Mouse (Mus musculus): Measurements from ENCODE around the gene Mkks.
A peak's percentile ranks its signal among the peaks of the same experiment; 100 is the strongest.

Gene Mkks

DNA sequence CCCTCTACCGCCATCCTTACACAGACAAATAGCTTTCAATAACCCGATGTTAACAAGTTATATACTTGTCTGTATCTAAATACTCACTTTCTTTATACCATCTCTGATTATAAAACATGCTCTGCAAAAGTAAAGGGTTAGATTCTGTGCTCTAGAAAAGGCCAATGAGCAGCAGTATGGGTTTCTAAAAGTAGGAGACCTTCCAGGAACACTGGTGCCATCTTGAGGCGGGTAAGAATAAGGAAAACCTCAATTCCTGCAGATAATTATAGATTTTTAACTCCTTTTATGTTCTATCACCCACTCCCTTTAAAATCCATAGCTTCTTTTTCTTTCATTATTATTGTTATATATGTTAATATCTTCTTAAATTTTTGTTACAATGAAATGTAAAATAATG, 55.3 kb downstream of the Mkks start:
- peak; percentile 13 for DNase-seq (ENCODE audit: low spot score)

DNA sequence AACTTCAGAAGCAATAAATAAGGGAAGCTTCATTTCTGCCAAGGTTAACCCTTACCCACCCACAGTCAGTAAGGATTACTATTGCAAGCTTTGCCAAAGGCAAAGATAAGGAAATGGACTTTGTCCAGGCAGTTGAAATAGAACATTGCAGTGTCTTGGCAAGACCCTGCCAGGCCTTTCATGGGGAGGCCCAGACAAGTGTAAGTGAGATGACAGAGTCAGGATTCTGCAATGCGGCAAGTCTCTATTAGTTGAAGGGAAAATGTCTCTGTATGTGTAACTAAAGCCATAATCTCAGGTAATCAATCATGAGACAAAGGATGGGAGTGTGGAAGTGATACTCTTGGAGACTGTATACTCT, 56.5 kb downstream of the Mkks start:
- DNase-seq (ENCODE audit: low spot score): no peak

DNA sequence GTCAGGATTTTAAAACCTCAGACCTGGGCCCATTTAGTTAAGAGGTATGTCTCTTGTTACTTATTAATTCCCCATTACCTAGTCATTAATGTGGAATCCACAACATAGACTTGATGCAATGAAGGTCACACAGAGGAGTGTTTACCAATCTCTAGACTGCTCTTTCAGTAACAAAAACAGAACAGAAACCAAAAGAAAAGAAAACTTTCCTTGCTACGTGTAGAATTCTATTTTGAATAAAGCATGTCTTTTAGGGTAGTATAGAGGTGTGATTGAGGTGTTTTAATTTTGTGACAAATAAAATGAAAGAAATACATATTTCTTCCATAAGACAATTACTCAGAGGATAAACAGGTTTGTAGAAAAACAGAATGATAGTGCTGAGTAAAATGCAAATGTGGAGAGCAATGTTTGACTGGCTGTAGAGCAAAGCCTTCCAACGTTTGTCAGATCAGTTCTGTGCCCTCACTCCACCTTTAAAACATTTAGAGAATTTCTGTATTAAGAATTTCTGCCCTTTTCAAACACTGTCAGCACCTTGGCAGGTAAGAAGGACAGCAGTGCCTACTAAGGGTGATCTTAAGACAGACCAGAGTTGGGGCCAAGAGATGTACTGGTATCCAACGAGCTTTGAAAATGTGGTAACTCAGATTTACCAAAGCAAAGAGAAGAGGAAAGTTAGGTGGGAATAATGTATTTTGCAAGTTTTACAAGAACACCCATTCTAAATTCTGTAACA, 57.0 kb downstream of the Mkks start:
- no peak for DNase-seq (ENCODE audit: low spot score)

DNA sequence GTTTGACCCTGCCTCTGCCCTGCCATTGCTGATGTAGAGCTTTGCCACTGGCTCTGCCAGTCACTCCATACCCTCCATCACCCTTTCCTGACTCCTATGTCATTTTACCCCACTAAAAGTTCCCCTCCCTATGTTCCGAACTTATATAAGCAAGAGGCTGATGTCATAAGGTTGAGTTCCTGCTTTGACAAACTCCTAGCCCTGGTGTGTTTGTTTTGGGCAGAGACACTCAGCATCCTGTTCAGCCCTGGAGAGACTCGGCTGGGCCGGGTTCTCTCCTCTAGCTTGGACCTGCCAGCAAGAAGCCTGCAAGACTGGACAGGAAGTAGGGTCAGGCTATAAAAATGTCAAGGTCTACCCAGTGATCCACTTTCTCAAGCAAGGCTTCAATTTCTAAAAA, 58.3 kb downstream of the Mkks start:
- no peak for DNase-seq (ENCODE audit: low spot score)

DNA sequence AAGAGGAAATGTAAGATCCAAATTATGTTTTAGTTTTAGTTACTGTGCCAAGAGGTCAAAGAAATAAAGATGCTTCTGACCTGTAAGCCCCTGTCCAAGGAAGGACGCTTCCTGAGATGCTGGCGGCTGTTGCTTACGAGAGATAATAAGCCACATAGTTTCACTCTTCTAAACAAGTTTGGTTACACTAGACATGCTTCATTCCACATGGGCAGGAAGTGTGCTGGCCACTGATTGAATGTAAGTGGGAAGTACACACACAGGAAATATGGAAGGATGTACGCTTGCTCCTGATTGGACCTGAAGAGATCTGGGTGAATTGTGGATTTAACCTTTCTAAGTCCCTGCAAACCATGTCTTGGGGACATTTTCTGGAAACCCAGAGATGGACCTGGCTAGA, 63.6 kb downstream of the Mkks start:
- no peak for DNase-seq (ENCODE audit: low spot score)

Data from MN1 (cell line).